Mouse (Mus musculus) CH12.LX (cell line): ENCODE results near the gene Ccpg1. TPM values are rescaled to one million over a fixed set of nuclear protein-coding genes. Genes with fewer than 3 reads are reported as not detected.
A peak's percentile ranks its signal among the peaks of the same experiment; 100 is the strongest.

Experiments
- DNase-seq: peaks from one replicate; pipeline ENCODE4 v3.0.0-alpha.2; 2013; ENCODE audit errors: extremely low read depth
- H3K27ac ChIP-seq: 2 replicates; pipeline ENCODE4 v1.5.1; 2012; ENCODE audit warnings: low read depth, mild to moderate bottlenecking, control low read depth, moderate library complexity; ENCODE audit not compliant: insufficient read depth
- H3K27me3 ChIP-seq: replicated peaks from 2 replicates; pipeline ENCODE3; 2012; ENCODE audit warnings: inconsistent platforms
- H3K36me3 ChIP-seq, 2 experiments: replicated peaks in 1 of 2; 2 replicates each; pipeline versions ENCODE3 to v1.6.1; 2012; ENCODE audit warnings: inconsistent platforms in 1 of 2, low read length in 1 of 2, mild to moderate bottlenecking in 1 of 2, mixed read lengths in 1 of 2, moderate library complexity in 1 of 2; ENCODE audit not compliant: control insufficient read depth in 1 of 2, insufficient read depth in 1 of 2
- H3K4me1 ChIP-seq, 2 experiments: 2 replicates each; pipeline ENCODE4 v1.6.1; 2012; ENCODE audit warnings: inconsistent platforms in 1 of 2, moderate library complexity in 1 of 2; ENCODE audit not compliant: insufficient read depth in 2 of 2, control insufficient read depth in 1 of 2
- H3K4me2 ChIP-seq: 2 replicates; pipeline ENCODE4 v1.6.1; 2012; ENCODE audit warnings: low read depth, mild to moderate bottlenecking, control low read depth; ENCODE audit not compliant: poor library complexity, insufficient read depth, severe bottlenecking
- H3K4me3 ChIP-seq, 3 experiments: fragments of 150-350 bp in 1 of 3; sonication (generic) in 1 of 3; replicated peaks in 1 of 3; 2 replicates each; pipeline versions ENCODE3 to v1.5.1; 2011 to 2012; ENCODE audit warnings: low read depth in 2 of 3, low read length in 2 of 3, mild to moderate bottlenecking in 2 of 3, moderate library complexity in 2 of 3, control low read depth in 1 of 3, improper control_type of control experiment in 1 of 3, inconsistent platforms in 1 of 3, mixed read lengths in 1 of 3; ENCODE audit not compliant: poor library complexity in 1 of 3
- H3K79me2 ChIP-seq: replicated peaks from 2 replicates; pipeline ENCODE4 v1.6.1; 2012; ENCODE audit warnings: mild to moderate bottlenecking, moderate library complexity; ENCODE audit not compliant: control insufficient read depth, poor library complexity, insufficient read depth, severe bottlenecking; ENCODE audit errors: extremely low read depth
- H3K9ac ChIP-seq: 2 replicates; pipeline ENCODE4 v1.6.1; 2012; ENCODE audit warnings: low read depth, mild to moderate bottlenecking, control low read depth, moderate library complexity; ENCODE audit not compliant: insufficient read depth
- H3K9me3 ChIP-seq: replicated peaks from 2 replicates; pipeline ENCODE3; 2012; ENCODE audit warnings: low read length, inconsistent platforms, mixed read lengths
- CHD2 ChIP-seq: IDR thresholded peaks from 2 replicates; pipeline ENCODE4 v1.6.1; 2011; ENCODE audit warnings: low read length, improper control_type of control experiment
- CTCF ChIP-seq, 2 experiments: IDR thresholded peaks in 1 of 2; conservative IDR thresholded peaks in 1 of 2; 2 replicates each; pipeline ENCODE4 v1.5.1; 2011 to 2012; ENCODE audit warnings: low read depth in 2 of 2, low read length in 2 of 2, improper control_type of control experiment in 1 of 2, inconsistent platforms in 1 of 2, mild to moderate bottlenecking in 1 of 2, moderate library complexity in 1 of 2
- ELF1 ChIP-seq: IDR thresholded peaks from 2 replicates; pipeline ENCODE4 v1.6.1; 2014; ENCODE audit warnings: low read depth, mild to moderate bottlenecking, inconsistent platforms, low read length, improper control_type of control experiment
- ETS1 ChIP-seq: conservative IDR thresholded peaks from 2 replicates; pipeline ENCODE4 v1.6.1; 2012; ENCODE audit warnings: low read depth, mild to moderate bottlenecking, inconsistent platforms, low read length, improper control_type of control experiment, moderate library complexity
- HCFC1 ChIP-seq: IDR thresholded peaks from 2 replicates; pipeline ENCODE4 v1.6.1; 2012; ENCODE audit warnings: low read depth, mild to moderate bottlenecking, inconsistent platforms, low read length, improper control_type of control experiment
- IRF4 ChIP-seq: IDR thresholded peaks from 2 replicates; pipeline ENCODE4 v1.6.1; 2014; ENCODE audit warnings: low read depth, mild to moderate bottlenecking, inconsistent platforms, low read length, improper control_type of control experiment
- JUND ChIP-seq: conservative IDR thresholded peaks from 2 replicates; pipeline ENCODE4 v1.6.1; 2011; ENCODE audit warnings: low read depth, low read length, improper control_type of control experiment
- KAT2A ChIP-seq: IDR thresholded peaks from 2 replicates; pipeline ENCODE4 v1.6.1; 2012; ENCODE audit warnings: low read length, improper control_type of control experiment, inconsistent platforms; ENCODE audit not compliant: insufficient replicate concordance
- MAFK ChIP-seq: IDR thresholded peaks from 2 replicates; pipeline ENCODE4 v1.6.1; 2011; ENCODE audit warnings: low read length, improper control_type of control experiment; ENCODE audit not compliant: insufficient replicate concordance
- MAX ChIP-seq: IDR thresholded peaks from 2 replicates; pipeline ENCODE4 v1.6.1; 2011; ENCODE audit warnings: low read length, improper control_type of control experiment
- MEF2A ChIP-seq: IDR thresholded peaks from 2 replicates; pipeline ENCODE4 v1.6.1; 2014; ENCODE audit warnings: low read depth, mild to moderate bottlenecking, inconsistent platforms, low read length, improper control_type of control experiment, borderline replicate concordance
- NELFE ChIP-seq: IDR thresholded peaks from 2 replicates; pipeline ENCODE4 v1.6.1; 2011; ENCODE audit warnings: low read depth, low read length, improper control_type of control experiment
- NRF1 ChIP-seq: IDR thresholded peaks from 2 replicates; pipeline ENCODE4 v1.6.1; 2014; ENCODE audit warnings: low read depth, mild to moderate bottlenecking, inconsistent platforms, low read length, improper control_type of control experiment, moderate library complexity
- PAX5 ChIP-seq: IDR thresholded peaks from 2 replicates; pipeline ENCODE4 v1.6.1; 2012; ENCODE audit warnings: low read length, inconsistent platforms, mixed read lengths
- POLR2AphosphoS2 ChIP-seq: IDR thresholded peaks from 2 replicates; pipeline ENCODE4 v1.6.1; 2011; ENCODE audit warnings: low read depth, low read length, improper control_type of control experiment
- SIN3A ChIP-seq: IDR thresholded peaks from 2 replicates; pipeline ENCODE4 v1.6.1; 2012; ENCODE audit warnings: low read length, improper control_type of control experiment, inconsistent platforms
- SMC3 ChIP-seq: IDR thresholded peaks from 2 replicates; pipeline ENCODE4 v1.6.1; 2011; ENCODE audit warnings: low read depth, low read length, improper control_type of control experiment
- TBP ChIP-seq: conservative IDR thresholded peaks from 2 replicates; pipeline ENCODE4 v1.6.1; 2011; ENCODE audit warnings: low read depth, low read length, improper control_type of control experiment
- TCF12 ChIP-seq: IDR thresholded peaks from 2 replicates; pipeline ENCODE4 v1.6.1; 2014; ENCODE audit warnings: low read depth, mild to moderate bottlenecking, inconsistent platforms, low read length, improper control_type of control experiment
- UBTF ChIP-seq: IDR thresholded peaks from 2 replicates; pipeline ENCODE4 v1.6.1; 2012; ENCODE audit warnings: low read depth, mild to moderate bottlenecking, inconsistent platforms, low read length, improper control_type of control experiment, moderate library complexity
- ZMIZ1 ChIP-seq: IDR thresholded peaks from 2 replicates; pipeline ENCODE4 v1.6.1; 2012; ENCODE audit warnings: low read depth, mild to moderate bottlenecking, inconsistent platforms, low read length, improper control_type of control experiment
- ZNF384 ChIP-seq: IDR thresholded peaks from 2 replicates; pipeline ENCODE4 v1.6.1; 2012; ENCODE audit warnings: low read depth, low read length, improper control_type of control experiment, inconsistent platforms
- dilution Hi-C: fragments of 300-500 bp; cut with MboI; formaldehyde crosslinking; loops from 2 replicates; pipeline ENCODE4 v1.14.3; 2020; ENCODE audit warnings: low sequenced_read_pairs; ENCODE audit not compliant: extremely low pct_unique_long_range_greater_than_20kb, extremely low pct_ligation_motif_present
- in situ Hi-C: fragments of 300-500 bp; cut with MboI; formaldehyde crosslinking; loops from 3 replicates; pipeline ENCODE4 v1.14.3; 2019; ENCODE audit warnings: low sequenced_read_pairs, low pct_ligation_motif_present, low pct_unique_long_range_greater_than_20kb, mixed read lengths
- polyA plus RNA-seq: library from polyadenylated mRNA; unstranded; fragments of >175 nt; gene quantifications from 2 replicates; pipeline ENCODE4 v1.2.1, GENCODE M21; 2012; ENCODE audit warnings: low read depth; ENCODE audit not compliant: insufficient read length
- total RNA-seq, 2 experiments: library from RNA; depleted of rRNA; stranded (reverse); fragments of 300-350 nt in 1 of 2; fragments of >200 nt in 1 of 2; gene quantifications; 2 replicates each; pipeline ENCODE4 v1.2.3; 2012 to 2014

The Ccpg1 gene
- total and polyA plus RNA-seq, 3 experiments = 5.2 to 18.3 (median 6.2) TPM

GRCm38 (mm10) chr9:73045711-73046110 is 60.5 kb downstream of the Ccpg1 start:
- Histone ChIP-seq H3K79me2 (peaks cover 11% of the 10 kb centered on the region; the same call in 1 of the 2 replicates), H3K9me3 (no peaks in the 10 kb centered on the region), H3K27me3 (no peaks in the 10 kb centered on the region), H3K27ac (no peak overlapping the region), H3K4me3 (peak overlapping the region; percentile 71 to 84 (median 75)), H3K4me2 (peak overlapping the region; percentile 76), H3K9ac (peak overlapping the region; percentile 75; the same call in 1 of the 2 replicates), H3K4me1 (peaks cover 2 to 39% of the 10 kb centered on the region in 2 experiments; a peak in 3 of 4 replicates), H3K36me3 (peaks cover 0 to 24% of the 10 kb centered on the region in 2 experiments)
- no peak for DNase-seq
- in situ Hi-C loops (no loop called here), dilution Hi-C loops (no loop called here)
- no peak for TF ChIP-seq SMC3
- TF ChIP-seq HCFC1 = no peak
- no peak for TF ChIP-seq ZMIZ1
- TF ChIP-seq MAX = no peak
- no peak for TF ChIP-seq ETS1
- no peak for TF ChIP-seq MEF2A
- no peak for TF ChIP-seq PAX5
- no peak for TF ChIP-seq TBP
- TF ChIP-seq IRF4 = no peak
- TF ChIP-seq CHD2 = no peak
- TF ChIP-seq SIN3A = no peak
- no peak for TF ChIP-seq CTCF (conservative IDR thresholded peaks at IDR 0.05 in 1 of 2, IDR thresholded peaks at IDR 0.05 in 1 of 2; ENCODE audit: low read depth in 2 of 2, low read length in 2 of 2)
- TF ChIP-seq, all 38 proteins: peak for 0

DNA sequence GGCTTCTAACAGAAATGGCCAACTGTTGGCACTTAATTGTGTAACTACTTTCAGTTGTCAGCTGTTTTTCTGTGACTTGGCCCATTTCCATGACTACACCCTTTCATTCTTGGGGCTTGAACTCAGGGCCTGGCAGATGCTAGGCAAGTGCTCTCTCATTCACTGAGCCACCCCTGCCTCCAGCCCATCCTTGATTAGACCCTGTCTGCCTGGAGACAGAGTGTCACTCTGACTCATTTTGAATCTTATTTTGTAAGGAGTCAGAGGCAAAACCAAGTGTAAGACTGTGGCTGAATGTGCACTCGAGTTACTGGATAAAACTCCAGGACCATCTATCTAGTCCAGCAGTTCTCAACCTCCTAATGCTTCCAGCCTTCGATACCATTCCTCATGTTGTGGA is 62.7 kb downstream of the Ccpg1 start:
- TF ChIP-seq NELFE = no peak
- no peak for TF ChIP-seq NRF1
- TF ChIP-seq, all 38 proteins: peak for 0
- no peak overlapping the region for H3K9ac ChIP-seq
- peaks cover 0 to 24% of the 10 kb centered on the region in 2 experiments for H3K36me3 ChIP-seq
- peaks cover 7% of the 10 kb centered on the region; the same call in 1 of the 2 replicates for H3K79me2 ChIP-seq
- H3K27me3 ChIP-seq = no peaks in the 10 kb centered on the region
- H3K4me1 ChIP-seq = peaks cover 2 to 43% of the 10 kb centered on the region in 2 experiments; a peak in 3 of 4 replicates
- no peak overlapping the region for H3K4me3 ChIP-seq
- H3K9me3 ChIP-seq = no peaks in the 10 kb centered on the region
- in situ Hi-C loops = no loop called here
- no peak overlapping the region for H3K27ac ChIP-seq
- no peak overlapping the region for H3K4me2 ChIP-seq
- dilution Hi-C loops = no loop called here
- no peak for DNase-seq

DNA sequence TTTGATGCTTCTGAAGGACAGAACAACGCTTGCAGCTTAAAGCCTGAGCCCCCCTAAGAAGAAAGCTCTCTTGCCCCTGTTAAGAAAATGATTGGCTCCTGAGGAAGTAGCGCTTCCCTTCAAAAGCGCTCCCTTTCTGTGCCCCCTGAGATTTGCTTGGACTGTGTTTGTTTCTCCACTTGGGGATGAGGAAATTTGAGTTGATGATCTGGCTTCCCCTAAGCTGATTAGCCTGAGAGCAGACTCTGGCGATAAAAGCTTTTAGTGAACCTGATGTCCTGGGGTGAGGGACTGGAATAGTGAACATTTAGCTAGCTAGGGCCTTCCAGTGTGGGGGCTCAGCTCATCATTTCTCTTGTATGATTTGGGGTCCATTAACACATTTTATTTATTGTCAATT is 63.7 kb downstream of the Ccpg1 start:
- peaks cover 0 to 26% of the 10 kb centered on the region in 2 experiments for H3K36me3 ChIP-seq
- dilution Hi-C loops (no loop called here), in situ Hi-C loops (no loop called here)
- no peak overlapping the region for H3K4me3 ChIP-seq
- no peak overlapping the region for H3K4me2 ChIP-seq
- TF ChIP-seq MAFK = no peak
- TF ChIP-seq NRF1 = no peak
- TF ChIP-seq ETS1 = no peak
- TF ChIP-seq MEF2A = no peak
- TF ChIP-seq CTCF (conservative IDR thresholded peaks at IDR 0.05 in 1 of 2, IDR thresholded peaks at IDR 0.05 in 1 of 2; ENCODE audit: low read depth in 2 of 2, low read length in 2 of 2) = no peak
- no peak for TF ChIP-seq IRF4
- no peak for TF ChIP-seq TBP
- TF ChIP-seq JUND = no peak
- no peak for TF ChIP-seq ZNF384
- TF ChIP-seq HCFC1 = no peak
- no peak for TF ChIP-seq TCF12
- no peak for TF ChIP-seq MAX
- no peak for TF ChIP-seq CHD2
- TF ChIP-seq ELF1 = no peak
- TF ChIP-seq POLR2AphosphoS2 = no peak
- no peak for TF ChIP-seq UBTF
- TF ChIP-seq SIN3A = no peak
- no peak for TF ChIP-seq KAT2A
- peaks cover 2 to 51% of the 10 kb centered on the region in 2 experiments; a peak in 3 of 4 replicates for H3K4me1 ChIP-seq
- H3K27me3 ChIP-seq = no peaks in the 10 kb centered on the region
- H3K9me3 ChIP-seq = no peaks in the 10 kb centered on the region
- no peak overlapping the region for H3K9ac ChIP-seq
- no peak for DNase-seq
- H3K27ac ChIP-seq = no peak overlapping the region
- peaks cover 7% of the 10 kb centered on the region; the same call in 1 of the 2 replicates for H3K79me2 ChIP-seq
